Mouse (Mus musculus) midbrain, embryonic 11.5 days (tissue): ENCODE measurements around the gene Mst1r. TPM values are rescaled to one million over a fixed set of nuclear protein-coding genes. Genes with fewer than 3 reads are reported as not detected.

Experiments
- ATAC-seq: fragments of 200-750 bp; cut with Nextera tagmentation; 2 replicates; pipeline ENCODE4 v1.8.0; 2017; ENCODE audit warnings: moderate TSS enrichment, moderate library complexity; ENCODE audit not compliant: low FRiP score
- DNase-seq: peaks from one replicate; pipeline ENCODE4 v3.0.0; 2015; ENCODE audit warnings: low spot score; ENCODE audit errors: missing footprints
- H3K27ac ChIP-seq: fragments of 300-500 bp; sonication (generic); 2 replicates; pipeline ENCODE4 v1.5.1; 2014; ENCODE audit warnings: low read depth, low read length
- H3K27me3 ChIP-seq: fragments of 300-500 bp; sonication (generic); 2 replicates; pipeline ENCODE4 v1.6.1; 2014; ENCODE audit warnings: mild to moderate bottlenecking, low read length, moderate library complexity, mixed read lengths; ENCODE audit not compliant: control insufficient read depth, insufficient read depth
- H3K36me3 ChIP-seq: fragments of 300-500 bp; sonication (generic); 2 replicates; pipeline ENCODE4 v1.6.1; 2014; ENCODE audit warnings: mild to moderate bottlenecking, low read length, moderate library complexity, mixed read lengths; ENCODE audit not compliant: control insufficient read depth, insufficient read depth
- H3K4me1 ChIP-seq: fragments of 300-500 bp; sonication (generic); 2 replicates; pipeline ENCODE4 v1.6.1; 2014; ENCODE audit warnings: low read length; ENCODE audit not compliant: control insufficient read depth, insufficient read depth
- H3K4me2 ChIP-seq: fragments of 300-500 bp; sonication (generic); 2 replicates; pipeline ENCODE4 v1.6.1; 2014; ENCODE audit warnings: mild to moderate bottlenecking, moderate library complexity
- H3K4me3 ChIP-seq: fragments of 300-500 bp; sonication (generic); 2 replicates; pipeline ENCODE4 v1.5.1; 2014; ENCODE audit warnings: low read depth, low read length
- H3K9ac ChIP-seq: fragments of 300-500 bp; sonication (generic); 2 replicates; pipeline ENCODE4 v1.6.1; 2014; ENCODE audit warnings: low read length
- H3K9me3 ChIP-seq: fragments of 300-500 bp; sonication (generic); 2 replicates; pipeline ENCODE4 v1.6.1; 2016; ENCODE audit warnings: low read length; ENCODE audit not compliant: control insufficient read depth
- WGBS: fragments of 180-500 bp; shearing (Covaris S2); extraction: QIAGEN DNeasy Blood & Tissue Kit; methylation state at CpG from one replicate; pipeline ENCODE4 v1.1.7; 2014; 5-methylcytosine and 5-hydroxymethylcytosine counted together
- polyA plus RNA-seq: library from polyadenylated mRNA; unstranded; fragments of >200 nt; fragmentation: Nextera tagmentation; extraction: Ambion mirVana; gene quantifications from 2 replicates; pipeline ENCODE4 v1.2.1, GENCODE M21; 2014

Gene Mst1r
- polyA plus RNA-seq, 1 experiment from 2014 or later = 0.60 TPM

- Histone ChIP-seq H3K4me3 (no peak overlapping the region), H3K27me3 (no peaks in the 10 kb centered on the region), H3K36me3 (peaks cover 6% of the 10 kb centered on the region; the same call in 1 of the 2 replicates), H3K9me3 (no peaks in the 10 kb centered on the region), H3K4me1 (no peaks in the 10 kb centered on the region), H3K9ac (no peak overlapping the region), H3K4me2 (no peak overlapping the region), H3K27ac (no peak overlapping the region)
- 92% methylated on average over 6 of the region's 6 CpGs for WGBS
- ATAC-seq (no peak), DNase-seq (no peak)
These were observed 60.8 kb downstream of the Mst1r start for GRCm38 (mm10) chr9:107967437-107967836.

- ATAC-seq (no peak), DNase-seq (no peak)
- Histone ChIP-seq H3K9me3 (no peaks in the 10 kb centered on the region), H3K4me2 (no peak overlapping the region), H3K4me3 (no peak overlapping the region), H3K27me3 (no peaks in the 10 kb centered on the region), H3K9ac (no peak overlapping the region), H3K4me1 (no peaks in the 10 kb centered on the region), H3K36me3 (peaks cover 6% of the 10 kb centered on the region; the same call in 1 of the 2 replicates), H3K27ac (no peak overlapping the region)
- WGBS = 93% methylated on average over 7 of the region's 7 CpGs
These were observed 61.9 kb downstream of the Mst1r start for GRCm38 (mm10) chr9:107968531-107968930.

Other genes with a start within 250 kb of the Mst1r start
- 11.2 and 11.7 TPM in 2 replicates for gene Slc38a3, start 237.3 kb upstream of the Mst1r start, polyA plus RNA-seq
- 1.1 and 1.4 TPM in 2 replicates for gene Gnat1, start 227.2 kb upstream of the Mst1r start, polyA plus RNA-seq
- gene Sema3f, start 196.4 kb upstream of the Mst1r start, polyA plus RNA-seq = 9.6 and 11.9 TPM in 2 replicates
- 186 and 191 TPM in 2 replicates for gene Rbm5, start 135.9 kb upstream of the Mst1r start, polyA plus RNA-seq
- 104 and 114 TPM in 2 replicates for gene Rbm6, start 33.6 kb upstream of the Mst1r start, polyA plus RNA-seq
- 14.8 and 16.8 TPM in 2 replicates for gene Mon1a, start 18.7 kb upstream of the Mst1r start, polyA plus RNA-seq
- gene Actl11, start 21.6 kb downstream of the Mst1r start, polyA plus RNA-seq = not detected in 2 replicates
- 6.3 and 6.7 TPM in 2 replicates for gene Camkv, start 28.8 kb downstream of the Mst1r start, polyA plus RNA-seq
- gene Traip, start 43.3 kb downstream of the Mst1r start, polyA plus RNA-seq = 27.7 and 37.2 TPM in 2 replicates
- gene Uba7, start 68.6 kb downstream of the Mst1r start, polyA plus RNA-seq = 5.5 and 7.5 TPM in 2 replicates
- gene Gm20661, start 76.2 kb downstream of the Mst1r start, polyA plus RNA-seq = 0.74 and 1.2 TPM in 2 replicates
- gene Inka1, start 79.0 kb downstream of the Mst1r start, polyA plus RNA-seq = 20.7 and 25.3 TPM in 2 replicates
- gene Cdhr4, start 85.6 kb downstream of the Mst1r start, polyA plus RNA-seq = 2.2 and 3.3 TPM in 2 replicates
- gene Gm20662, start 89.5 kb downstream of the Mst1r start, polyA plus RNA-seq = 0.82 TPM in 1 of 2 replicates, not detected in the other
- 31.6 and 34.8 TPM in 2 replicates for gene Ip6k1, start 95.6 kb downstream of the Mst1r start, polyA plus RNA-seq
- gene Gmppb, start 142.4 kb downstream of the Mst1r start, polyA plus RNA-seq = 18.3 and 19.2 TPM in 2 replicates
- gene Amigo3, start 146.3 kb downstream of the Mst1r start, polyA plus RNA-seq = 1.5 and 2.0 TPM in 2 replicates
- gene Mst1, start 173.6 kb downstream of the Mst1r start, polyA plus RNA-seq = 0.47 and 0.78 TPM in 2 replicates
- gene Rnf123, start 176.5 kb downstream of the Mst1r start, polyA plus RNA-seq = 27.2 and 29.2 TPM in 2 replicates
- gene Apeh, start 187.7 kb downstream of the Mst1r start, polyA plus RNA-seq = 53.0 and 67.3 TPM in 2 replicates